Mouse (Mus musculus) adrenal gland (tissue): ENCODE measurements around the gene Ppp6r2.

Experiments
- intact Hi-C: fragments of 180-260 bp; cut with DNase I; formaldehyde crosslinking; loops from one replicate; pipeline ENCODE4 v1.15.1; 2025

Gene Ppp6r2

GRCm38 (mm10) chr15:89241025-89241424 is 29.7 kb downstream of the Ppp6r2 start:
- intact Hi-C loops, result no loop called here

GRCm38 (mm10) chr15:89249063-89249462 is 37.7 kb downstream of the Ppp6r2 start:
- intact Hi-C loops, result no loop called here

- intact Hi-C loops, result no loop called here
Observed at GRCm38 (mm10) chr15:89255330-89255729, 44.0 kb downstream of the Ppp6r2 start.

GRCm38 (mm10) chr15:89258997-89259396 is 47.6 kb downstream of the Ppp6r2 start:
- intact Hi-C loops, result no loop called here

GRCm38 (mm10) chr15:89264485-89264884 is 53.1 kb downstream of the Ppp6r2 start:
- intact Hi-C loops, result no loop called here

- intact Hi-C loops, result no loop called here
Observed at GRCm38 (mm10) chr15:89275497-89275896, 64.1 kb downstream of the Ppp6r2 start.

- intact Hi-C loops, result no loop called here
Observed at GRCm38 (mm10) chr15:89277366-89277765, 66.0 kb downstream of the Ppp6r2 start.

GRCm38 (mm10) chr15:89282546-89282945 is 71.2 kb downstream of the Ppp6r2 start:
- intact Hi-C loops, result no loop called here

GRCm38 (mm10) chr15:89284094-89284493 is 72.7 kb downstream of the Ppp6r2 start:
- intact Hi-C loops, result no loop called here

- intact Hi-C loops, result no loop called here
Observed at GRCm38 (mm10) chr15:89285004-89285403, 73.7 kb downstream of the Ppp6r2 start.

- intact Hi-C loops, result no loop called here
Observed at GRCm38 (mm10) chr15:89285478-89285877, 74.1 kb downstream of the Ppp6r2 start.

GRCm38 (mm10) chr15:89286114-89286513 is 74.8 kb downstream of the Ppp6r2 start:
- intact Hi-C loops, result no loop called here

- intact Hi-C loops, result no loop called here
Observed at GRCm38 (mm10) chr15:89286582-89286981, 75.2 kb downstream of the Ppp6r2 start.

- intact Hi-C loops, result no loop called here
Observed at GRCm38 (mm10) chr15:89288227-89288767, 76.9 kb downstream of the Ppp6r2 start.

GRCm38 (mm10) chr15:89289455-89289854 is 78.1 kb downstream of the Ppp6r2 start:
- intact Hi-C loops, result no loop called here

- intact Hi-C loops, result no loop called here
Observed at GRCm38 (mm10) chr15:89291521-89291920, 80.2 kb downstream of the Ppp6r2 start.

GRCm38 (mm10) chr15:89292795-89293194 is 81.4 kb downstream of the Ppp6r2 start:
- intact Hi-C loops, result no loop called here

- intact Hi-C loops, result no loop called here
Observed at GRCm38 (mm10) chr15:89293778-89294177, 82.4 kb downstream of the Ppp6r2 start.

- intact Hi-C loops, result no loop called here
Observed at GRCm38 (mm10) chr15:89295580-89296165, 84.3 kb downstream of the Ppp6r2 start.

- intact Hi-C loops, result no loop called here
Observed at GRCm38 (mm10) chr15:89296465-89296864, 85.1 kb downstream of the Ppp6r2 start.

GRCm38 (mm10) chr15:89297695-89298094 is 86.3 kb downstream of the Ppp6r2 start:
- intact Hi-C loops, result no loop called here

- intact Hi-C loops, result no loop called here
Observed at GRCm38 (mm10) chr15:89300180-89300579, 88.8 kb downstream of the Ppp6r2 start.

GRCm38 (mm10) chr15:89300600-89300999 is 89.2 kb downstream of the Ppp6r2 start:
- intact Hi-C loops, result no loop called here
